Comparison of ENCODE assay signal across 10 mouse cellular contexts in the genomic region with DNA sequence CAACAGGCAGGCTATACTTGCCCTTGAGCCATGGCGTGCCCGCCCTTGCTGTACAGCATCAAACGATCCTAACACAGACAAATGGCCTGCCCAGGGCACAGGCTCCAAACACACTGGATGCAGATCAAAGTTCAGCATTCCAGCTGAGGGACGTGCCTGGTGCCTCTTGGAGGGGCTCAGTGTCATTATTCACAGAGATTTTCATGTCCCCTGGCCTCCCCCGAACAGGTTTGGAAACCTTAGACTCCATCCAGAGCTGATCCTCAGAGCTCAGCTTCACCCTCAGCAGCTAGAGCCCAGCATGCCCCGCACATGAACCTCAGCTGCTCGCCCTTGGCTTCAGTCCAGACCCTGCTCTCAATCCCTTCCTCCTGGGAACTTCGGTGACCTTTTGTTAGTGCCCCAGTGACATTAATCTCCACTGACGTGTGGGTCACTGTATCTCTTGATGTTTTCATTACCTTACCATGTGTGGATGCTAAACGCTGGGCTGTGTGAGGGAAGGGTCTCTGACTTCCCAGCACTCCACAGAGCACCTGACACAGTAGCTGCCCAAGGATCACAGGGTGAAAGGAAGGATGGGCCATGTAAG. TPM values are rescaled to one million over a fixed set of nuclear protein-coding genes. Genes with fewer than 3 reads are reported as not detected.
A peak's percentile ranks its signal among the peaks of the same experiment; 100 is the strongest.
DNase-seq lines count a peak whose midpoint lies in the region; ATAC-seq lines count a peak whose summit lies in the region.
"Had no signal": no experiment of that assay in that cellular context is flagged by ENCODE, and none has a peak within 500 bp of the region (broad histone marks: within the 10 kb centered on the region; RNA-seq: fewer than 3 reads in every experiment).

No protein-coding gene starts in this region.

- no peak overlapping the region for H3K27ac ChIP-seq in hindbrain, embryonic 11.5 days (ENCODE audit: low read depth, low read length)
- H3K27ac ChIP-seq in hindbrain, embryonic 16.5 days (ENCODE audit: low read depth, low read length), result no peak overlapping the region
- H3K27ac ChIP-seq in intestine, embryonic 15.5 days, result no peak overlapping the region
- no peak overlapping the region for H3K27ac ChIP-seq in limb, embryonic 13.5 days

- no peak overlapping the region for H3K4me3 ChIP-seq in hindbrain, embryonic 11.5 days (ENCODE audit: low read depth, low read length)
- no peak overlapping the region for H3K4me3 ChIP-seq in hindbrain, embryonic 16.5 days (ENCODE audit: low read length)
- H3K4me3 ChIP-seq in intestine, embryonic 15.5 days (replicated peaks), result no peak overlapping the region
- H3K4me3 ChIP-seq in limb, embryonic 13.5 days, result no peak overlapping the region

- no peaks in the 10 kb centered on the region for H3K27me3 ChIP-seq in hindbrain, embryonic 11.5 days (ENCODE audit: control insufficient read depth, insufficient read depth, low read length)
- H3K27me3 ChIP-seq in hindbrain, embryonic 16.5 days (replicated peaks; ENCODE audit: control insufficient read depth, insufficient read depth, low read length), result no peaks in the 10 kb centered on the region
- no peaks in the 10 kb centered on the region for H3K27me3 ChIP-seq in intestine, embryonic 15.5 days (replicated peaks)
- H3K27me3 ChIP-seq in limb, embryonic 13.5 days, result no peaks in the 10 kb centered on the region

- DNase-seq in hindbrain, embryonic 11.5 days (ENCODE audit: low spot score), result peak; percentile 18
- peak; percentile 64 for DNase-seq in adrenal gland, adult 8-10 months
- no peak for DNase-seq in layer of hippocampus, adult 18-20 months (ENCODE audit: low spot score in 2 of 2)
- no peak for DNase-seq in urinary bladder, postnatal 4 days (ENCODE audit: low spot score in 2 of 2)
- no peak for DNase-seq in layer of hippocampus, postnatal 36 days

- no peak for ATAC-seq in hindbrain, embryonic 11.5 days (ENCODE audit: low FRiP score)
- ATAC-seq in hindbrain, embryonic 16.5 days, result no peak
- peak; percentile 69; the same call in 1 of the 2 replicates for ATAC-seq in intestine, embryonic 15.5 days
- peak; percentile 76 for ATAC-seq in limb, embryonic 13.5 days (ENCODE audit: low FRiP score, low read depth)
- ATAC-seq: activated CD4-positive, CD25-positive, alpha-beta regulatory T cell, adult 4 months had no signal

- WGBS in hindbrain, embryonic 11.5 days, result 45% methylated on average over 10 of the region's 10 CpGs
- whole genome bisulfite sequencing in hindbrain, embryonic 16.5 days, result 45% methylated on average over 10 of the region's 10 CpGs
- WGBS in intestine, embryonic 15.5 days, result 22% methylated on average over 10 of the region's 10 CpGs
- 11% methylated on average over 10 of the region's 10 CpGs for WGBS in limb, embryonic 13.5 days

- no peak overlapping the region for H3K4me2 ChIP-seq in hindbrain, embryonic 11.5 days (replicated peaks; ENCODE audit: low read depth, low read length)
- H3K4me2 ChIP-seq in hindbrain, embryonic 16.5 days (ENCODE audit: low read length), result no peak overlapping the region
- no peak overlapping the region for H3K4me2 ChIP-seq in intestine, embryonic 15.5 days (replicated peaks)
- no peak overlapping the region for H3K4me2 ChIP-seq in limb, embryonic 13.5 days (replicated peaks)
- H3K4me2 ChIP-seq: heart, embryonic 11.5 days had no signal

- no peaks in the 10 kb centered on the region for H3K9me3 ChIP-seq in hindbrain, embryonic 11.5 days (ENCODE audit: control insufficient read depth, low read length)
- H3K9me3 ChIP-seq in hindbrain, embryonic 16.5 days (ENCODE audit: control insufficient read depth, low read length), result no peaks in the 10 kb centered on the region
- H3K9me3 ChIP-seq in intestine, embryonic 15.5 days, result no peaks in the 10 kb centered on the region
- H3K9me3 ChIP-seq in limb, embryonic 13.5 days, result no peaks in the 10 kb centered on the region

- H3K36me3 ChIP-seq in hindbrain, embryonic 11.5 days (ENCODE audit: control insufficient read depth, insufficient read depth, low read length), result no peaks in the 10 kb centered on the region
- H3K36me3 ChIP-seq in hindbrain, embryonic 16.5 days (ENCODE audit: control insufficient read depth, insufficient read depth, low read length), result no peaks in the 10 kb centered on the region
- H3K36me3 ChIP-seq in intestine, embryonic 15.5 days, result no peaks in the 10 kb centered on the region
- no peaks in the 10 kb centered on the region for H3K36me3 ChIP-seq in limb, embryonic 13.5 days

- H3K4me1 ChIP-seq in hindbrain, embryonic 11.5 days (replicated peaks; ENCODE audit: control insufficient read depth, insufficient read depth, low read length), result no peaks in the 10 kb centered on the region
- no peaks in the 10 kb centered on the region for H3K4me1 ChIP-seq in hindbrain, embryonic 16.5 days (ENCODE audit: control insufficient read depth, insufficient read depth, low read depth, low read length)
- H3K4me1 ChIP-seq in intestine, embryonic 15.5 days (replicated peaks), result peaks cover 3% of the 10 kb centered on the region
- peaks cover 10% of the 10 kb centered on the region; the same call in 1 of the 2 replicates for H3K4me1 ChIP-seq in limb, embryonic 13.5 days

- H3K9ac ChIP-seq in hindbrain, embryonic 11.5 days (ENCODE audit: low read depth, low read length), result no peak overlapping the region
- H3K9ac ChIP-seq in hindbrain, embryonic 16.5 days (ENCODE audit: low read depth, low read length), result no peak overlapping the region
- no peak overlapping the region for H3K9ac ChIP-seq in intestine, embryonic 15.5 days
- peak overlapping the region; percentile 1; the same call in 1 of the 2 replicates for H3K9ac ChIP-seq in limb, embryonic 13.5 days

RNA-seq across cellular contexts. Expression of a gene that starts 20.1 kb away (rescaled TPM):
- polyA plus RNA-seq in hindbrain, embryonic 11.5 days (2014; fragmentation: Nextera tagmentation; extraction: Ambion mirVana), result 1.5 and 2.2 TPM in 2 replicates
- 11.8 and 16.4 TPM in 2 replicates for polyA plus RNA-seq in hindbrain, embryonic 16.5 days (2015; fragmentation: Nextera tagmentation; extraction: Ambion mirVana)
- 100 to 1,000 TPM; 324 to 382 (median 360) TPM for total RNA-seq in adrenal gland, adult 8-10 months (2022)
- polyA plus RNA-seq in intestine, embryonic 15.5 days (2015; fragmentation: Nextera tagmentation; extraction: Ambion mirVana), result 3.6 and 4.0 TPM in 2 replicates
- 4.2 and 4.3 TPM in 2 replicates for polyA plus RNA-seq in limb, embryonic 13.5 days (2015; fragmentation: Nextera tagmentation; extraction: Ambion mirVana)
- 10 to 100 TPM; 32.2 to 33.3 TPM for total RNA-seq in layer of hippocampus, adult 18-20 months (2021)
- 10 to 100 TPM; 27.1 to 30.8 TPM for total RNA-seq in layer of hippocampus, postnatal 36 days (2021)

RNA-seq across cellular contexts. Expression of a gene that starts 50.4 kb away (rescaled TPM):
- polyA plus RNA-seq in hindbrain, embryonic 11.5 days (2014; fragmentation: Nextera tagmentation; extraction: Ambion mirVana), result not detected in 2 replicates
- polyA plus RNA-seq in hindbrain, embryonic 16.5 days (2015; fragmentation: Nextera tagmentation; extraction: Ambion mirVana), result not detected in 2 replicates
- total RNA-seq in adrenal gland, adult 8-10 months (2022), result not detected
- polyA plus RNA-seq in intestine, embryonic 15.5 days (2015; fragmentation: Nextera tagmentation; extraction: Ambion mirVana), result not detected in 2 replicates
- polyA plus RNA-seq in limb, embryonic 13.5 days (2015; fragmentation: Nextera tagmentation; extraction: Ambion mirVana), result not detected in 2 replicates
- not detected for total RNA-seq in layer of hippocampus, adult 18-20 months (2021)
- total RNA-seq in layer of hippocampus, postnatal 36 days (2021), result not detected
- polyA plus RNA-seq: heart, embryonic 11.5 days had no signal

RNA-seq across cellular contexts. Expression of a gene that starts 58.5 kb away (rescaled TPM):
- polyA plus RNA-seq in hindbrain, embryonic 11.5 days (2014; fragmentation: Nextera tagmentation; extraction: Ambion mirVana), result 3.0 and 3.4 TPM in 2 replicates
- polyA plus RNA-seq in hindbrain, embryonic 16.5 days (2015; fragmentation: Nextera tagmentation; extraction: Ambion mirVana), result 2.1 and 2.6 TPM in 2 replicates
- 10 to 100 TPM; 79.6 to 95.9 (median 87.5) TPM for total RNA-seq in adrenal gland, adult 8-10 months (2022)
- polyA plus RNA-seq in intestine, embryonic 15.5 days (2015; fragmentation: Nextera tagmentation; extraction: Ambion mirVana), result 15.0 and 15.8 TPM in 2 replicates
- 16.2 and 17.7 TPM in 2 replicates for polyA plus RNA-seq in limb, embryonic 13.5 days (2015; fragmentation: Nextera tagmentation; extraction: Ambion mirVana)
- 10 to 100 TPM; 27.0 to 28.3 TPM for total RNA-seq in layer of hippocampus, adult 18-20 months (2021)
- 10 to 100 TPM; 18.1 to 19.6 TPM for total RNA-seq in layer of hippocampus, postnatal 36 days (2021)

Comparison
In these comparisons a context has a peak if more than half of its experiments do, and no peak if none do; other contexts are left out.
1. ATAC-seq: peak in intestine, embryonic 15.5 days (single experiment) and limb, embryonic 13.5 days (single experiment); none in hindbrain, embryonic 11.5 days (single experiment) and hindbrain, embryonic 16.5 days (single experiment).
2. DNase-seq: peak in hindbrain, embryonic 11.5 days (single experiment) and adrenal gland, adult 8-10 months (single experiment); none in layer of hippocampus, adult 18-20 months (0 of 2), urinary bladder, postnatal 4 days (0 of 2) and layer of hippocampus, postnatal 36 days (0 of 2).